Mouse (Mus musculus): Measurements from ENCODE around the gene Mast2.

The Mast2 gene

DNA sequence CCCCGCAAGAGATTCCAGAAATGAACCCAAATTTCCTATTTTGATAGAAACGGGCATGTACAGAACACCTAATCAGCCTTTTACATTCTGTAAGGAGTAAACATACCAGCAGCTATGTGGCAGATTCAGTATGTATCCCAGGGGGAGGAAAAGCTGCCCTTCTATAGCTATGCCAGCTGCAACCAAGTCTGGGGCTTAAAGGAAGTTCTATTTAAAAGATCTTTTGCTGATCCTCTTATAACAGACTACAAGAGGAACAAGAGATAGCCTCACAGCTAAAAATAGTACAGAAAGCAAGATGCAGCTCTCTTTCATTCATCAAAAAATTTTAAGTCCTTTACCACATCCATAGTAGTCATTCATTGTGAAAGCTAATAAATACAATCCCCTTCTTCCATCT, 57.3 kb downstream of the Mast2 start:
- DNase-seq (ENCODE audit: low spot score) = no peak

DNA sequence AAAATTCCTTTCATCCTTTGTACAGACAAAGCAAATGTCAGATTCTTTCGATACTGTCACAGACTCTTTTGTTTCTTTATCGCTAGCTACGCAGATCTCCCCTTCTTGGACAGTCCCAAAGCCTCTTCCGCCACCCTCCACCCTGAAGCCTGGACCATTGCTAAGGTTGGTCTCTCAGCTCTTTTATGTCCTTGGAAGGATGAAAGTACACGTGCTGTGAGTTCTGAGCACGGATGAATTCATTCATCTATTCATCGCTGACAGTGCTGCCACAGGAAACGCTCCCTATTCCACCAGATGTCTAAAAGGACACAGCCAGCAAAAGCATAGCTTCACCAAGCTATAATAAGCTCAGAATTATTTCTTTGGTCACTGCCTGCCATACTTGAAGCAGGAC, 58.0 kb downstream of the Mast2 start:
- no peak for DNase-seq (ENCODE audit: low spot score)

DNA sequence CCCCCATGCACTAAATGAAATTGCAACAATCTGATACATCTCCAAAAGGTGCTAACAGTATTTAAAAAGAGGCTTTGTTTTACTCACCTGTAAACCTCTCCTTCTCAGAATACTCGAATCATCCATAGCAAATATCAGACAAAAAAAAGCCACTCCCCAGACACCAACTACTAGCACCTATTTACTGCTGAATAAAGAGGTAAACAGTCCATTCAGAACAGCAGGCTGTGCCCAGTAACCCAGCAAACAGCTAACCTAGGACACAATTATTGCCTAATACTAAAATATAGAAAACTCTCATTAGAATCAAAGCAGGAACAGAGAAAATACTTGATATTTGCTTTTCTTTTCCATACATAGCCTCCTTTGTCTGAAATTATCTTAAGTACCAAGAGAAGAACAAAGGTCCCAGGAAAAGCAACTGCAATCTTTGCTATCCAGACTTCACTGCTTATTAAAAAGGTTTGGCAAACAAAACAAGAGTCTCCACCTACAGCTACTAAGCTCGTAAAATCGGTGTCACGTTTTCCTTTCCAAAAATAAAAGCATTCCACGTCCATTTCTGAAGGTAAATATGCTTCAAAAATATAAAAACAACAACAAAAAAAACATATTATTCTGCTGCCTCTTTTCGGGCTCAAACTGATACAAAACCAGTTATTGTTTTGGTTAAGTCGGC, 58.6 kb downstream of the Mast2 start:
- no peak for DNase-seq (ENCODE audit: low spot score)

DNA sequence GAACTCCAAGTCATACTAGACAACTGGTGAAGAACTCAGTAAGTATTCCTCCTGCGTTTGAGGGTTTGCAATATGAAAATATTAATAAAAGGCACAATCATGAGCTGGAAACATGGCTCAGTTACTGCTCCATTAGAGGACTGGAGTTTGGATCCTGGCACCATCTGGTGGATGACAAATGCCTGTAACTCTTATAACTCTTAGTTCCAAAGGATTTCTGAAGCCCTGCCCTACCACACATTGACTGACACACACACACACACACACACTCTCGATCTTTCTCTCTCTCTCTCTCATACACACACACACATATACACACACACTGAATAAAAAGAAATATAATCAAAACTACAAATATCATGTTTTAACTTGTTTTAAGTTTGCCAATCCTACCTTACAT, 60.1 kb downstream of the Mast2 start:
- no peak for DNase-seq (ENCODE audit: low spot score)

DNA sequence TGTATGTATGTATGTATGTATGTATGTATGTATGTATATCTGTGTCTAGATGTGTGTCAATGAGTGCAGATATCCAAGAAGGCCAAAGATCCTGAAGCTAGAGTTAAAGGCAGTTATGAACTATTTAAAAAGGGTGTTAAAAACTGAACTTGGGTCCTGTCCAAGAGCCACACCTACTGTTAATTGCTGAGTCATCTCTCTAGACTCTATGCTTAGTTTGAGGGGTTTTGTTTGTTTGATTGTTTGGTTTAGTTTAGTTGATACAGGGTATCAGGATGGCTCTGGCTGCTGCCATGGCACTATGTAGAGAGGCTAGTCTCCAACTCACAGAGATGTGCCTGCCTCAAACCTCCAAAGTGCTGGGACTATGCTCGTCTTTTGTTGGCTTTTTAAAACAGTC, 61.3 kb downstream of the Mast2 start:
- no peak for DNase-seq (ENCODE audit: low spot score)

DNA sequence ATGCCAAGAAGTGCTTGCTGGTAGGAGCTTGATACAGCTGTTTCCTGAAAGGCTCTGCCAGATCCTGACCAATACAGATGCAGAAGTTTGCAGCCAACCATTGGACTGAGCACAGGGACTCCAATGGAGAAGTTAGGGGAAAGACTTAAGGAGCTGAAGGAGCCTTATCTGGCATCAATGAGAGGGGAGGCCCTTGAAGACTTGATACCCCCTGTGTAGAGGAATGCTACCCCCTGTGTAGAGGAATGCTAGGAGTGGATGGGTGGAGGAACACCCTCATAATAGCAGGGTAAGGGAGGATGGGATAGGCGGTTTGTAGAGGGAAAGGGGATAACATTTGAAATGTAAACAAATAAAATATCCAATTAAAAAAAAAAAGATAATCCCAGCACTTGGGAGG, 65.9 kb downstream of the Mast2 start:
- DNase-seq (ENCODE audit: low spot score) = no peak

DNA sequence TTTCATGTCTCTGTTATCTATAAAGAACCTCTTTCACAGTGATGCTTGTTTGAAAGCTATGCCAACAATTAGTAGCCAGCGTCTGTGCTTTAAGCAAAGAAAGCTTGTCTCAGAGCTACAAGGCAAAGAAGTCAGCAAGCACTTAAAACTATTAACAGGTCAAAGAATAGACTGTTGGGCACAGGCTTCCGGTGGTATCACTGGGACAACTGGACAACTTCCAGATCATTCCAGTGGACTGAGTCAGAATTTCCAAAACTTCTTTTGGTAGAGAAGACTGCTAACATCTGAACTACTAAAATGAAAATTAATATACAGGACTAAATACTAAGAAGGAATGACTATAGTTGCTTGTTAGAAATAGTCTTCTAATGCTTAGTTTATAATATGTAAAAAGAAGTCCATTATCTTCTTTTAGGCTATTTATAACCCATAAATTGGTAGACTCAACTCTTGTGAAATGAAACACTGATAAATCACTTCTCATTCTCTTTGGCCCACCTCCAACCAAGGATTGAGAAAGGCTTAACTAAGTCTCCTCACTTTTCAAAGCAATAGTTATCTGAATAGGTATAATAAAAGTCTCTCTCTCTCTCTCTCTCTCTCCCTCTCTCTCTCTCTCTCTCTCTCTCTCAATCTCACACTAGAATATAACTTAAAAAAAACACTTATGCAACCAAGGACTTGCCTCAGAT, 85.9 kb downstream of the Mast2 start:
- no peak for DNase-seq (ENCODE audit: low spot score)

DNA sequence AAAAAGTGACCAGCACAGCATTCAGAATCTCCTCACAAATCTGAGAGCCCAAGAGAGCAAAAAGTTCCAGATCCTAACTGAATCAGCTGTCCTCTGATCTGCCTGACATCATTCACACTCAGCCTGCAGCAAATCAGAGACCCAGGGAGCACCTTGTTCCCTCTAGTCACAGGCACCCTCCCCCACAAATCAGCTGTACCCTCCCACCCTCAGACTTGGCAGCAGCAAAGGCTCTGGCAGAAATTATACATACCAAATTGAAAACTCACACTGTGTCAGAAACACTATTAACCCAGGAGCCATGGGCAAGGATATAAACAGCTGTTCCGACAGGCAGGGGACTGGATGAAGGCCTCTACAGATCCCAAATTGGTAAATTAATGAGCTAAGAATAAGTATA, 92.3 kb downstream of the Mast2 start:
- peak; percentile 63 for DNase-seq (ENCODE audit: low spot score)

DNA sequence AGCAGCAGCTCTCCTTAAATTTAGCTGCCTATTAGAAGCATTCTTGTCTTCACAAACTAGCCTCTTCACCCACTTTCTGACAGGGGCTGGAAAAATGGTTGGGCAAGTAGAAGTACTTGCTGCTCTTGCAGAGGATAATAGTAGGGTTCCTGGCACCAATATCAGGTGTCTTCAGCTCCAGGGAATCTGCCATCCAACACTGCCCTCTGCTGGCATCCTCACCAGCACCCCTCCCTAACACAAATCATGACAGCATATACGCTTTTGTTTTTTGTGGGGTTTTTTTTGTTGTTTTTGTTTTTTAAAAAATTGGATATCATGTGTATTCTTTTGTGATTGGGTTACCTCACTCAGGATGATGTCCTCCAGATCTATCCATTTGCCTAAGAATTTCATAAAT, 105.9 kb downstream of the Mast2 start:
- no peak for DNase-seq (ENCODE audit: low spot score)

DNA sequence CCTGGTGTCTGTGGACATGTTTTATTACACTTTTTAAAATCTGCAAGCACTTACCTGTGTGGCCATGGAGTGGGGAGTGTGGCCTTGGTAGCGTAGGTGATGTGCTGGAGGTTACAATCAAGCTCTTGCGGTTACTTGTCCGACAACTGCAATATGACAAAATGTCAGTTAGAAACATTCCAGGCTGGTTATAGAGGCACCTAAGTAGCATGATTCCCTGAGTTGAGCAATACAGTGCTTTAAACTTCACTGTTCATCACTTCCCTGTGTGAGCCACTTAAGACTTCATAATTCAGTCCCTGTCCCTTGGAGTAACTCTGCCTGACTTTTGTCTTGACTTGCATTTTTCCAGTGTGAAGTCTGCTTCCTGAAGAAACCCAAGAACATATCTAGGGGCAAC, 111.1 kb downstream of the Mast2 start:
- DNase-seq (ENCODE audit: low spot score) = no peak

DNA sequence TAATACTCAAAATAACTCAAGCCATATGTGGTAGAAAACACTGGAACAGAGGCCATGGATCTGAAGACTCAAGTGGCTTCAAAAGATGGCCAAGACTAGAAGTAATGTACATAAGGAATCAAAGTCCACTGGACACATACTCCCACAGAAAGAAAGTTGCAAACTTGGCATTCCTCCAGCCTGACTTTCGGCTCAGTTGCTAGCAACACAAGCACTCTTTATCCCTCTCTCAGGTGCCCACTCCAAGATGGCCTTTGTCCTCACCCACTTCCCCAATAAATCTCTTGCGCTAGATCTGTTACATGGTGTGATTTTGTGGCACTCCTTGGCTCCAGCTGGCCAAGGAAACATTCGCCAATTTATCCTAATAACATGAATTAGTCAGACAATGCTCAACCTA, 111.5 kb downstream of the Mast2 start:
- DNase-seq (ENCODE audit: low spot score) = peak; percentile 47

DNA sequence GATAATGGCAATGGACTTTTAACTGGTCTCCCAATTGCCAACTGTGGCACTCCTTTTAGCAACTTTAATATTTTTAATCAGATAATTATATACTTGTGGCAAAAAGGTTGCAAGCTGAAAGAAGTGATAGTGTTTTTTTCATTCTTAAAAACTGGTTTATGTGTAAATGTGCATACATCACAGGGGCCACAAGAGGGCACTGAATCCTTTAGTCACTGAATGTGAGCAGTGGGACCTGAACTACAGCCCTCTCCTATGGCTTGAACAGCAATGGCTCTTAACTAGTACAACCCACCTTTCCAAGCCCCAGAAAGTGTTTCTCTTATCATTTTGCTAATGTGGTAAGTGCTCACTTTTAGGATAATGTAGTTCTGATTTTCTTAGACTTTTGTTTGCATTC, 121.9 kb downstream of the Mast2 start:
- DNase-seq (ENCODE audit: low spot score) = peak; percentile 79

DNA sequence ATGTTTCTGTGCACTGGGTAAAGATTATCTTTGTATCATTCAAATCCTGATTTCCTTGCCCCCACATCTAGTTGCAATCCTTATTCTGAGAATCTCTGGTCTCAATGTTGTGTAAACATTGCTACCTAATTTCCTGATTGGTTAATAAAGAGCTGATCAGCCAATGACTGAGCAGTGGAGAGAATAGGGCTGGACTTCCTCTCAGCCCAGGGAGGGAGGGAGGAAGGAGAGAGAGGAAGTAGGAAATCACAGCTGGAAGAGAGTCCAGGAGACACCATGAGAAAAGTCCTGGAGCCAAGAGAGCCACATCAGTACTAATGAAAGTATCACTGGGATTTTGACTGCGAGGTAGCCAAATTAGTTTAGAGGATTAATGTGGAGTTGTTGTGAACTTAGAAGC, 127.7 kb downstream of the Mast2 start:
- DNase-seq (ENCODE audit: low spot score) = no peak

DNA sequence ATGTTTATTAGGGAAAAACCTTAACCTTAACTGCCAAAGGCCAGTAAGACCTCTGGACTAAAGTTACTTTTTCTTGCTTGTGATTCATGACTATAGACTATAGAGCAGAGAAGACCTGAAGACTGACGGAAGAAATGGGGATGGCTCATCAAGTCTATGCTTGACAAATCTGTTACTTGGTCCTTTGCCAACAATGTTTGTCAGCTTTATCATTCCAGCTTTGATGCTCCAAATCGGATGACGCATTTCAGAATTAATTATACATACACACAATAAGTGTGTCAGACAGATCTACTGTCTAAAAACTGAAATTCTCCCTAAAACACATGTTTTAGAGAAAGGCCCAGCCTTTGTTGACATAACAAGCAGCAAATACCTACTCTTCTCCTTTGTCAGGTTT, 134.7 kb downstream of the Mast2 start:
- no peak for DNase-seq (ENCODE audit: low spot score)

DNA sequence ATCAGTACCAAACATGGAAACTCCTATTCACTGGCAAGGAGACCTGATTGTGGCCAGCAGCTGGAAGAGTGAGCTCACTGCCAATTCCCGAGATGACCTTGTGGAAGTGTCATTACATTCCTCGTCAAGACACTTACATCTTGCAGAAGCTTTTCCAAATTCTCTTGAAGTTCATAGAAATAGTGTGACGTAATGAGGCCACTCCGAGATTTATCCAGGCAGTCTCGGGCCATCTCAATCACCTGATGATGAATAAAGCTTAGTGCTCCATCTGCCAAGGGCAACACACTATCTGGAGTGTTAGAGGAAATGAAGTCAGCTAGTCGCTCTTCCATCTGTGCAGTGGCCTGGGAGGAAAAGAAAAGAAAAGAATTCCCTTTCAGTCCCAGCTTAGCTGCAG, 141.9 kb downstream of the Mast2 start:
- DNase-seq (ENCODE audit: low spot score) = no peak

DNA sequence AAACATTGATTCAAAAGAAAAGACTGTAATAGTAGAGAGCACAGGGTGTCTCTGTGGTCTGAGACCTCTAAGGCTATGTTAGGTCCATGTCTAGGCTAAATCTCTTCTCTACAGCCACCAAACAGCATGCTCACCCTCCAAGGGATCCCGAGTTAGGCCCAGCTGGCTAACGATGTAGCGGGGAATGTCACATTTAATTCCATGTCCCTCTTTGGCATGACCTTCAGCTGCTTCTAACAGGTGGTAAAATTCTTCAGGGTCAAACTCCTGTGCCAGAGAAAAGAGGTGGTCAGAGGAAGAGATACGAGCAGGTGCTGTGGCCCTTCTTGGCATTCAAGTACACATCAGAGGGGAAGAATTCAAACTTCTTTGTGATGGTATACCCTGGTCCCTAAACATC, 146.4 kb downstream of the Mast2 start:
- no peak for DNase-seq (ENCODE audit: low spot score)

DNA sequence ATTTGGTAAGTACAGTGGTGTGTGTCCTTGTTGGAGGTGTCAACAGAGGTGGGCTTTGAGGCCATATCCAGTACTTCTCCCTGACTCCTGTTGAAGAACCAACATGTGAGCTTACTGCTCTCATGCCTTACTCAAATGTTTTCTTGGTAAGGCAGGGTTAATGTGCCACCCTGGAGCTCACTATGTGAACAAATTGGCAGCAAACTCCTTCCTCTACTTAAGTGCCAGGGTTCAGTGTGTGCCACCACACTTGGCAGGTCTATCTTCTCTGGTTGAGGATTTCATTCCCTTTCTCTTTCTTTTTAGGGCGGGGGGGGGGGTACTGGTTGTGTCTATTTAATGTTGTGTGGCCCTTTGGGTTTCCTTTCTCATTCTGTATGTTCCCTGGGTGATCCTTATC, 159.4 kb downstream of the Mast2 start:
- DNase-seq (ENCODE audit: low spot score) = no peak

DNA sequence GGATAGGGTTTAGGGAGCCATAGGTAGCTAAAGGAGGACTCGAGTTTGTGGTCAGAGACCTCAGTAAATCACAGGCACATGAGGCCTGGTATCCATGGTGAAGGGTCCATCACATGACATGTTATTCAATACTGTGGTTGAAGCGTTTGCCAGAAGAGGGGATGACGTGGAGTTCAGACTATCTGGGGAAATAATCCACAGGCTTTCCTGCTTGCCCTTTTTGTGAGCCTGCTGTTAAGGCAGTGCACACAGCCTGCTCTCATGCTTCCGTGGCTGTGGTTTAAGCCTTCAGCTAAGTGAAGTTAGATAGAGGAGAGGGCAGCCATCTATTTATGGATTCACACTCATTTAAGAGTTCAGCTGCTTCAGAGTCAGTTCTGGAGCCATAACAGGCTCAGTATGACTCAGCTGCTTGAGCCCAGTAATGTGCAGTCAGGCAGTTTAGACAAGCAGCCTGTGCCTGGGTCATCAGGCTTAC, 163.1 kb downstream of the Mast2 start:
- DNase-seq (ENCODE audit: low spot score) = no peak

DNA sequence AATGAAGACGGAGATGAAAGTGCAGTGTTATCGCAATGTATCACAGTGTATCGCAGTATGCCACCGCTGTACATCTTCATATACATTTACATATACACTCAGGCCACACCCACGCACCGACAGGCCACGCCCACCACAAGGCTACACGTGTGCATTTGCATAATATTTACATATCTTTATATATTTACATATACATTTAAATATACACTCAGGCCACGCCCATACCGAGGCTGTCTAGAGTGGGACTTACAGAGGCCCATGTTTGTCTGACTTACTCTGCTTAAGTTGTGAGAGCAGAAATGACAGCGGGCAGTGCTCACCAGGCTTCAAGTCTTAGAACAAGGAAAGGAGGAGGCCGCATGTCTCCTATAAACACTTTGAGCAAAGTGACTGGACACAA, 170.7 kb downstream of the Mast2 start:
- DNase-seq (ENCODE audit: low spot score) = no peak

DNA sequence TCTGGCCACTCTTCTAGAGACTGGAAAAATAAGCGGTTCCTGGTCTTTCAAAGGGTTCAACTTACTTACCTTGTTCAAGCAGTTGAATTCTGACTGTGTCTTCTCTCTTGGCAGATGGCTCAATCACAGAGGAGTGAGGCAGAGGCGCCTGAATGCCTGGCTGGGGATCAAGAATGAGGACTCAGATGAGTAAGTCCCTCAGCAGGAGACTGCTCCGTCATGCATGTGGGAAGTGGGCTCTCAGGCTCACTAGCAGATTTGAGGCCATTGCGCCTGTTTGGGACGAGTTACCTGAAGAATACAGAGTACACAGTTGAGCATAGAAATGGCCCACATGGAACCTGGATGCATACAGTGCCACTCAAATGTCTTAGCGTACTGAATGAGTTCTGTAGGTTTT, 172.4 kb downstream of the Mast2 start:
- DNase-seq (ENCODE audit: low spot score) = no peak

DNA sequence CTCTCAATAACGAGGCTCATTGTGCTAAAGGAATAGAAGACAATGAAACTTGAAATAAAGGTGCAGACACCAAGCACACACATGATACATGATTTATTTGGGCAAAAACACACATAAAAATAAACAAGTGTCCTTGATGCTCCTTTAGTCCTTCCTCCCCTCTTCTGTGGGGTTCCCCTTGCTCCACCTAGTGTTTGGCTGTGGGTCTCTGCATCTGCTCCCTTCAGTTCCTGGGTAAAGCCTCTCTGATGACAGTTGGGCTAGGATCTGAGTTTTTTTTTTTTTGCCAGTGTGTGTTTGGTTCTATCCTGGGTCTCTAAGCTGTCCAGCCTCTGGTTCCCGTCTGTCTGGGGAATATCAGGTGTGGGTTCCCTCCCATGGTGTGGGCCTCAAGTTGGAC, 181.8 kb downstream of the Mast2 start:
- DNase-seq (ENCODE audit: low spot score) = no peak

DNA sequence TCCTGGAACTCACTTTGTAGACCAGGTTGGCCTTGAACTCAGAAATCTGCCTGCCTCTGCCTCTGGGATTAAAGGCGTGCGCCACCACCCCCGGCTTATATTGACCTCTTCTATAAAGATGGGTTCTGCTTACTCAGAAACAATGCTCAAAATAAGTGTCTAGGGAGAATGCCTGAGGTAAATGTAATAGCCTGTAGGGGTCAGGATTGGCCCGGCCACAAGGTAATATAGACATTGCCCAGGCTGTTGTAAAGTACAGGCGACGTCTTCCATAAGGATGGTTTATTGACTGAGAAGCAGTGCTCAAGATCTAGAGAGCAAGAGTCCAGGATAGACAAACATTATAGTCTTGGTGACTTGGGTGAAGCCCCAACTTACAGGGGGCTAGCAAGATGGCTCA, 195.8 kb downstream of the Mast2 start:
- DNase-seq (ENCODE audit: low spot score) = no peak
